Mouse (Mus musculus) forebrain, embryonic 13.5 days (tissue): ENCODE results near the gene Cox20. TPM values are rescaled to one million over a fixed set of nuclear protein-coding genes. Genes with fewer than 3 reads are reported as not detected.
"Not testable (repeated sequence)": the region's sequence is repeated elsewhere in the genome, so short reads cannot be mapped to it uniquely, and the experiment has no call there.

Source experiments
- ATAC-seq: fragments of 200-750 bp; cut with Nextera tagmentation; 2 replicates; pipeline ENCODE4 v1.8.0; 2017
- H3K27ac ChIP-seq: fragments of 300-500 bp; sonication (generic); 2 replicates; pipeline ENCODE4 v1.5.1; 2015; ENCODE audit warnings: inconsistent platforms, mild to moderate bottlenecking, moderate library complexity
- H3K27me3 ChIP-seq: fragments of 300-500 bp; sonication (generic); 2 replicates; pipeline ENCODE4 v1.6.1; 2015; ENCODE audit warnings: mild to moderate bottlenecking, inconsistent platforms
- H3K36me3 ChIP-seq: fragments of 300-500 bp; sonication (generic); 2 replicates; pipeline ENCODE4 v1.6.1; 2015; ENCODE audit warnings: mild to moderate bottlenecking, inconsistent platforms; ENCODE audit not compliant: poor library complexity, severe bottlenecking
- H3K4me1 ChIP-seq: fragments of 300-500 bp; sonication (generic); 2 replicates; pipeline ENCODE4 v1.6.1; 2015; ENCODE audit warnings: inconsistent platforms
- H3K4me2 ChIP-seq: fragments of 300-500 bp; sonication (generic); 2 replicates; pipeline ENCODE4 v1.6.1; 2015; ENCODE audit warnings: inconsistent platforms, mild to moderate bottlenecking, moderate library complexity
- H3K4me3 ChIP-seq: fragments of 300-500 bp; sonication (generic); 2 replicates; pipeline ENCODE4 v1.5.1; 2015; ENCODE audit warnings: mild to moderate bottlenecking, inconsistent platforms
- H3K9ac ChIP-seq: fragments of 300-500 bp; sonication (generic); 2 replicates; pipeline ENCODE4 v1.6.1; 2015; ENCODE audit warnings: mild to moderate bottlenecking, inconsistent platforms
- H3K9me3 ChIP-seq: fragments of 300-500 bp; sonication (generic); replicated peaks from 2 replicates; pipeline ENCODE4 v1.6.1; 2016; ENCODE audit warnings: inconsistent platforms
- WGBS: fragments of 180-500 bp; shearing (Covaris S2); methylation state at CpG from one replicate; pipeline ENCODE4 v1.1.7; 2015; 5-methylcytosine and 5-hydroxymethylcytosine counted together
- polyA plus RNA-seq: library from polyadenylated mRNA; unstranded; fragments of >200 nt; fragmentation: Nextera tagmentation; extraction: Ambion mirVana; gene quantifications from 2 replicates; pipeline ENCODE4 v1.2.1, GENCODE M21; 2015

Gene Cox20
- polyA plus RNA-seq, 1 experiment from 2014 or later = 191 TPM

DNA sequence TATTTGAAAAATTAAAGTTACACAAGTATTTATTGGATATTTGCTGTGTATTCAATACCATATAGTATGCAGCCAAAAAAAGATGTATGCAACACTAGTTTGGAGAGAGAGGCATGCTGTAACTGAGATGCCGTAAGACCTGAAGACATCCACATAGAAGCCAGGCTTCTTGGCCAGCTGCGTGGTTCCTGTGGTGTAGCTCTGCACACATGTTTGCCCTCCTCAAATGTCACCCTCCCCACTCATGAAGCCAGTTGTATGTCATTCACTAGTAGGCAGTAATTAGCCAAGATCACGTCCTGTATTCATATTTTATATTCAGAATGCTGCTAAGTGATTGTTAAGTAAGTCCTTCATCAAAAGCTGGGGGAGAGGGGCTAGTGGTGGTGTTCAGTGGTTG, 22.5 kb downstream of the Cox20 start:
- Histone ChIP-seq H3K9ac (no peak overlapping the region), H3K4me2 (no peak overlapping the region), H3K4me3 (no peak overlapping the region), H3K4me1 (peaks cover 5% of the 10 kb centered on the region; the same call in 1 of the 2 replicates), H3K9me3 (no peaks in the 10 kb centered on the region), H3K27me3 (no peaks in the 10 kb centered on the region), H3K36me3 (no peaks in the 10 kb centered on the region), H3K27ac (no peak overlapping the region)
- ATAC-seq = no peak
- 84% methylated on average over 3 of the region's 3 CpGs for WGBS

GRCm38 (mm10) chr1:178342063-178342462, 23.1 kb downstream of the Cox20 start:
- Histone ChIP-seq H3K4me2 (no peak overlapping the region), H3K9ac (no peak overlapping the region), H3K27me3 (no peaks in the 10 kb centered on the region), H3K36me3 (no peaks in the 10 kb centered on the region), H3K9me3 (no peaks in the 10 kb centered on the region), H3K27ac (no peak overlapping the region), H3K4me3 (no peak overlapping the region), H3K4me1 (peaks cover 5% of the 10 kb centered on the region; the same call in 1 of the 2 replicates)
- 82% methylated on average over 1 of the region's 1 CpGs for WGBS
- no peak for ATAC-seq

DNA sequence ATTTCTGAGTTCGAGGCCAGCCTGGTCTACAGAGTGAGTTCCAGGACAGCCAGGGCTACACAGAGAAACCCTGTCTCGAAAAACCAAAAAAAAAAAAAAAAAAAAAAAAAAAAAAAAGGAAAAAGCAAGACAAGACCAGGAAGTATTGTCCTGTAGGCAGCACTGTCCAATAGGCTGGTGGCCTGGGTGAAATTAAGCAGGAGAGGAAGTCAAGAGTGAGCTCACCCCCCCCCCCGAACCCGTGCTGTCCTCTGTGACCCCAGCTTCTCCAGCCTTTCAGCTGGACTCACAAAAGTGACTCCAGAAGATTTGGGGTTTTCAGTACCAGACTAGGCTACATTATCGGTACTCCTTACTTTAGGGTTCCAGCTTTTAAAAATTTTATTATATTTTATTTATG, 23.7 kb downstream of the Cox20 start:
- Histone ChIP-seq H3K4me1 (peaks cover 5% of the 10 kb centered on the region; the same call in 1 of the 2 replicates), H3K27ac (no peak overlapping the region), H3K9ac (no peak overlapping the region), H3K4me2 (no peak overlapping the region), H3K9me3 (no peaks in the 10 kb centered on the region), H3K4me3 (no peak overlapping the region), H3K27me3 (no peaks in the 10 kb centered on the region), H3K36me3 (no peaks in the 10 kb centered on the region)
- WGBS = 81% methylated on average over 5 of the region's 5 CpGs
- no peak for ATAC-seq

DNA sequence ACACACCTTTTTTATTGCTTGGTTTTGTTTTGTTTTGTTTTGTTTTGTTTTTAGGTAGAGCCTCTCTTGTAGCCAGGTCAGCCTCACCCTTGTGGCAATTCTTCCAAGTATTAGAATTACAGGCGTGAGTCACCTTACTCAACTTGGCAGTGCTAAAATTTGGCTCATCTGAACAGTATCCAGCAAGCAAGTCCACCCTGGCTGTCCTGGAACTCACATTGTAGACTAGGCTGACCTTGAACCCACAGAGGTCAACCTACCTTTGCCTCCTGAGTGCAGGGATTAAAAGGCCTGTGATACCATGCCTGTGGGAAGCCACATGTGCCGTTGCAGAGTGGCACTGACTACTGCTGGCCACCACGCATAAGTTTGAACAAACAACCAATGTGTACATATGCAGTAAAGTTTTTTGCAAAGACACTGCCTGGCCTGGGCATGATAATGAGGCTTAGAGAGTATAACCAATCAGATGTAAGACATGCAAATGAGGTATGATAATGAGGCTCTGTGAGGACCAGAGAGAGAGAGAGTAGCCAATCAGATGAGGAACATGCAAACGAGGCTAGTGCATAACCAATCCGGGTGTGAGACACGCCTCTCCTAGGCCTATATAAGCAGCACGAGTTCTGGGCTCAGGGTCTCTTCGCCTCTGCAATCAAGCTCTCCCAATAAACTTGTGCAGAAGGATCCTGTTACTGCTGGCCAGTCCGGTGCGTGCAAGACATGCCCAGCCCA, 25.3 kb downstream of the Cox20 start:
- not testable (repeated sequence) for H3K9ac ChIP-seq, H3K4me2 ChIP-seq, H3K36me3 ChIP-seq, H3K4me3 ChIP-seq, H3K4me1 ChIP-seq, H3K27ac ChIP-seq, ATAC-seq, H3K9me3 ChIP-seq, H3K27me3 ChIP-seq
- WGBS = 94% methylated on average over 10 of the region's 10 CpGs

- H3K4me3 ChIP-seq = no peak overlapping the region
- H3K4me2 ChIP-seq = no peak overlapping the region
- no peaks in the 10 kb centered on the region for H3K9me3 ChIP-seq
- H3K9ac ChIP-seq = no peak overlapping the region
- WGBS = 93% methylated on average over 2 of the region's 2 CpGs
- H3K36me3 ChIP-seq = no peaks in the 10 kb centered on the region
- ATAC-seq = no peak
- H3K27me3 ChIP-seq = no peaks in the 10 kb centered on the region
- no peaks in the 10 kb centered on the region for H3K4me1 ChIP-seq
- H3K27ac ChIP-seq = no peak overlapping the region
Measured at GRCm38 (mm10) chr1:178350792-178351191, 31.9 kb downstream of the Cox20 start.

DNA sequence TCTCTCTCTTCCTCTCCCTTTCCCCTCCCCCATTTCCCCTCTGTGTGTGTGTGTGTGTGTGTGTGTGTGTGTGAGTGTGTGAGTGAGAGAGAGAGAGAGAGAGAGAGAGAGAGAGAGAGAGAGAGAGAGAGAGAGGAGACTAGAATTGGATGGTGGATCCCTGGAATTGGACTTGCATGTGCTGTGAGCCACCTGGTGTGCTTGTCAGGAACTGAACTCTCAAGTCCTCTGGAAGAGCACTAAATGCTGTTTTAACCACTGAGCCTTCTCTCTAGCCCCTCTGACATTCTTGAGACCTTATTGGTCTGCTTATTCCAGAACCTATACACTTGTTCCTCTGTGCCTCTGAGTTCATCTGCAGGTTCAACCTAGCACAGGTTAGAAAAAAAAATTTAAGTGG, 32.7 kb downstream of the Cox20 start:
- H3K4me1 ChIP-seq = no peaks in the 10 kb centered on the region
- H3K27ac ChIP-seq = no peak overlapping the region
- no peaks in the 10 kb centered on the region for H3K36me3 ChIP-seq
- no peaks in the 10 kb centered on the region for H3K9me3 ChIP-seq
- H3K27me3 ChIP-seq = no peaks in the 10 kb centered on the region
- no peak for ATAC-seq
- no peak overlapping the region for H3K4me3 ChIP-seq
- H3K4me2 ChIP-seq = no peak overlapping the region
- no peak overlapping the region for H3K9ac ChIP-seq

DNA sequence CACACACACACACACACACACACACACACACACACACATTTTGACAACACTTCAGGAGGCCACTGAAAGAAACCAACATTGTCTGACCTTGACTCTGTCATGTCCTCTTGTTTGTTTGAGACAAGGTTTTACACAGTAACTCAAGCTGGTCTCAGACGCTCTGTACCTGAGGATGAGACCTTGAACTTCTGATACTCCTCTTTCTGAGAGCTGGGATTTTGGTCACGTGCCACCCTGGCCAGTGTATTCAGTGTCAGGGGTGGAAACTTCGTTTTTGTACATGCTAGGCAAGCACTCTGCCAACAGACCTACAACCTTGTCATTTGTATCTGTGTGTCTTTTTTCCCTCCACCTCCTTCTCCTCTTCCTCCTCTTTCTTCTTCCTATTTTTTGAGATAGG, 35.6 kb downstream of the Cox20 start:
- Histone ChIP-seq H3K9me3 (no peaks in the 10 kb centered on the region), H3K27me3 (no peaks in the 10 kb centered on the region), H3K9ac (no peak overlapping the region), H3K4me1 (no peaks in the 10 kb centered on the region), H3K27ac (no peak overlapping the region), H3K4me3 (no peak overlapping the region), H3K36me3 (no peaks in the 10 kb centered on the region), H3K4me2 (no peak overlapping the region)
- WGBS = 58% methylated on average over 3 of the region's 3 CpGs
- no peak for ATAC-seq

GRCm38 (mm10) chr1:178357776-178358710, 39.1 kb downstream of the Cox20 start:
- Histone ChIP-seq H3K4me2 (no peak overlapping the region), H3K36me3 (no peaks in the 10 kb centered on the region), H3K9ac (no peak overlapping the region), H3K9me3 (no peaks in the 10 kb centered on the region), H3K4me3 (no peak overlapping the region), H3K4me1 (no peaks in the 10 kb centered on the region), H3K27me3 (no peaks in the 10 kb centered on the region), H3K27ac (no peak overlapping the region)
- 68% methylated on average over 12 of the region's 12 CpGs for WGBS
- no peak for ATAC-seq

GRCm38 (mm10) chr1:178360264-178360663, 41.3 kb downstream of the Cox20 start:
- Histone ChIP-seq H3K4me3 (no peak overlapping the region), H3K9me3 (no peaks in the 10 kb centered on the region), H3K9ac (no peak overlapping the region), H3K27ac (no peak overlapping the region), H3K4me1 (no peaks in the 10 kb centered on the region), H3K36me3 (no peaks in the 10 kb centered on the region), H3K4me2 (no peak overlapping the region), H3K27me3 (no peaks in the 10 kb centered on the region)
- no peak for ATAC-seq
- WGBS = 87% methylated on average over 11 of the region's 11 CpGs

DNA sequence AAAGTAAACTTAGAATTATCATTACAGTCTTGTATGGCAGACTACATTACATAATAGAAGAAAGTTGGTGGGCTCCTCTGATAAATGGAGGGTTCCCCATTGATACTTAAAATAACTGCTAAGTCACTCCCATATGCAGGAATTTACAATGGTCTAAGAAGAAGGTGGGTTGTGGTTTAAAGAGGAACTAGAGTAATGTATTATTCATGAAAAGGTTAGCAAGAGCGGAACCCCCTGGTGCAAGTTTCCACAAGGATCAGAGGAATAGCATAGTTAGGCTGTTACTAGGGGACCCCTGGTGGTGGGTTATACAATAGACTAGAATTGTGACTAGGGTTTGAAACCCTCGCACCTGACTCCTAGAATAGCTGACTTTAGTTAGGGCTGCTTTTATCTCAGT, 41.8 kb downstream of the Cox20 start:
- Histone ChIP-seq H3K36me3 (no peaks in the 10 kb centered on the region), H3K9ac (no peak overlapping the region), H3K27ac (no peak overlapping the region), H3K4me3 (no peak overlapping the region), H3K4me2 (no peak overlapping the region), H3K27me3 (no peaks in the 10 kb centered on the region), H3K4me1 (no peaks in the 10 kb centered on the region), H3K9me3 (no peaks in the 10 kb centered on the region)
- WGBS = 60% methylated on average over 2 of the region's 2 CpGs
- no peak for ATAC-seq

- Histone ChIP-seq H3K27ac (no peak overlapping the region), H3K4me2 (no peak overlapping the region), H3K27me3 (no peaks in the 10 kb centered on the region), H3K9me3 (no peaks in the 10 kb centered on the region), H3K4me3 (no peak overlapping the region), H3K9ac (no peak overlapping the region), H3K4me1 (peaks cover 9% of the 10 kb centered on the region; the same call in 1 of the 2 replicates), H3K36me3 (no peaks in the 10 kb centered on the region)
- no peak for ATAC-seq
- WGBS = 92% methylated on average over 6 of the region's 6 CpGs
Measured at GRCm38 (mm10) chr1:178365171-178365570, 46.2 kb downstream of the Cox20 start.

DNA sequence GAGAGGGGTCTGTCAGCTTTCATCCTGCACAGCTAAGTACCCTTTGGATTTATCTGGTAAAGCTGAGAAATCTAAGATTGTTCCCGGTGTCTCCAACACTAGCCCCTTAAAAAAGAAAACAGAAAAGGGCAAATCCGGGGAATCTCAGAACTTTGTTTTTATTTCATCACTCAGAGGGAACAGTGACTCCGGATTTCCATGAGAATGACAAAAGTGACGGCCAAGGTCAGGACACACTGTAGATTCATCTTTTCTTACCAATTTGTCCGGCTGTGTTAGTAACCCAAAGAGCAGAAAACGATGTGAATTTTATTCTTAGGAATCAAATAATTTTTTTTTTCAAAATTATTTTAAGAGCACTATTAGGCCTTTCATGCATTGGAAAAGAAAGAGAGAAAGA, 49.2 kb downstream of the Cox20 start:
- no peak overlapping the region for H3K27ac ChIP-seq

More for the DNA sequence above, 49.2 kb downstream of the Cox20 start:
- peaks cover 9% of the 10 kb centered on the region; the same call in 1 of the 2 replicates for H3K4me1 ChIP-seq
- no peaks in the 10 kb centered on the region for H3K9me3 ChIP-seq
- no peak for ATAC-seq
- no peak overlapping the region for H3K9ac ChIP-seq
- no peaks in the 10 kb centered on the region for H3K36me3 ChIP-seq
- no peak overlapping the region for H3K4me2 ChIP-seq
- H3K27me3 ChIP-seq = no peaks in the 10 kb centered on the region
- no peak overlapping the region for H3K4me3 ChIP-seq
- 83% methylated on average over 6 of the region's 6 CpGs for WGBS
